Mouse (Mus musculus): ENCODE results near the gene LTO1.

The LTO1 gene

GRCm38 (mm10) chr7:144940003-144940571, 25.2 kb downstream of the LTO1 start:
- DNase-seq (ENCODE audit: low spot score): no peak

- DNase-seq (ENCODE audit: low spot score): no peak
Measured at GRCm38 (mm10) chr7:144940585-144940984, 25.7 kb downstream of the LTO1 start.

- DNase-seq (ENCODE audit: low spot score): peak; percentile 75
Measured at GRCm38 (mm10) chr7:144941242-144941831, 26.4 kb downstream of the LTO1 start.

GRCm38 (mm10) chr7:144942071-144942743, 27.3 kb downstream of the LTO1 start:
- no peak for DNase-seq (ENCODE audit: low spot score)

DNA sequence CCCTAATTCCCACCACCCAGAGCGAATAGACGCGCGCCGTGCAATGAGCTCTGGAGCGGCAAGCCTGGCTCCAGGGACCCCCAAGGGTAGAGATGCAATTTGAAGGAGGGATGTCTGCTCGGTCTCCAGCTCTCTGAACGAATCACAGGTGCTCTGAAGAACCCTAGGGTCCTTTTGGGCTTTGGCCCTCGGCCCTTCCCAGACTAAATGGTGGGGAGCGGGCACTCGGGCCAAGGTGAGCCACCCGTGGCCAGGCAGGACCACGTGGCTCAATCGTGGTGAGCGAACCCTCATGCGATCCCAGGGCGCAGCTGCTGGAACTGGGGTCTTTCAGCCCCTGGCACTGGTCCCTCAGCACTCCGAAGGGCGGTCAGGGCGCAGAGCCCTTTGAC, 27.8 kb downstream of the LTO1 start:
- no peak for DNase-seq (ENCODE audit: low spot score)

- peak; percentile 29 for DNase-seq (ENCODE audit: low spot score)
Measured at GRCm38 (mm10) chr7:144943254-144943653, 28.4 kb downstream of the LTO1 start.

GRCm38 (mm10) chr7:144958509-144959395, 43.9 kb downstream of the LTO1 start:
- DNase-seq (ENCODE audit: low spot score): no peak

- no peak for DNase-seq (ENCODE audit: low spot score)
Measured at GRCm38 (mm10) chr7:144963911-144964310, 49.0 kb downstream of the LTO1 start.

- no peak for DNase-seq (ENCODE audit: low spot score)
Measured at GRCm38 (mm10) chr7:144964316-144964715, 49.4 kb downstream of the LTO1 start.

DNA sequence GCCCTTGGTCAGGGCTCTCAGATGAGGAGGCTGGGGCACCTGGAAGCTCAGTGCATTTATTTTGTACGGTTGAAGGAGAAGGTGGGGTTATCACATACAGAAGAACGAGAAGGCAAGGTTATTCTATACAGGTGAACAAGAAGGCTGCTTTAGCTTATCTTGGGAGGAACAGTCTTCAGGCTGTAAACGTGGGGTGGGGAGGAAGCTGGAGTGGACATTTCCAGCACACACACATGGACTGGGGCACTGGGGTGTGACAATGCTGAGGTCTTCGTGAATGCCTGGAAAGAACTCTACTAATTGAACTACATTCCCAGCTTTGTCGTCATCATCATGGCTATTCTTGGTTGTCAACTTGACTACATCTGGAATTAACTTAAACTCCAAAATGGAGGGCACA, 51.0 kb downstream of the LTO1 start:
- DNase-seq (ENCODE audit: low spot score): no peak

DNA sequence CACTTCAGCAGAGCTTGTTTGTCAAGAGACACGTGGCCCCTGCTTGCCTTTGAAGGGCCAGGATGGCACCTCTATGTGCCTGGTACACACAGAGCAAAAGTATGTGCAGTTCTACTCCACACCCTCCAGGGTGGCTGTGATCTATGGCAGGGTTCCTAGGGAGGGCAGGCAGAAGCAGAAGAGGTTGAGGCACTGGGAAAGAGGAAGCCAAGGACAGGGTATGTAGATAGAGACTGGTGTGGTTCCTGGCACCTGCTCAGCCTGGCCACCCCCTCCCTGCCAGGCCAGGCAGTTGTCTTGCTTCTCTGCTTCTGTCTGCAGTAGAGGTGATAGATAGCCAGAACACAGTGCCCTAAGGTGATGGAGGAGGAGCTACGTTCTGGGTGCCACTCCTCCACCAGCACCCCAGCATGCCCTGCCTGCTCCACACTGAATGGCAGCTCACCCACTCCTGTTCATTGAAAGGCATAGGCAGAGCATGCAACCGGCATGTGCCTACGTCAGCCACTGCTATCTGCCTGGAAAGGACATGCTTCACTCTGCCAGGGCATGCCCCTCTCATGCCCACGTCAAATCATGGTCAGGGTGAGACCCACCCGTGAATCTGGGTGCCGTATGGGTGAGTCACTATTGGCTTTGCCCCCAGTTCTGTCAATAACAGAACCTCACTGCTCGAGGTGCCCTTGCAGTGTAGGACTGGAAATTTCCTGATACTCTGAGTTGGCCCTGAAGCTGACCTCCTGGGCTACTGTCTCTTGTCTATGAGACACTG, 56.3 kb downstream of the LTO1 start:
- DNase-seq (ENCODE audit: low spot score): no peak

DNA sequence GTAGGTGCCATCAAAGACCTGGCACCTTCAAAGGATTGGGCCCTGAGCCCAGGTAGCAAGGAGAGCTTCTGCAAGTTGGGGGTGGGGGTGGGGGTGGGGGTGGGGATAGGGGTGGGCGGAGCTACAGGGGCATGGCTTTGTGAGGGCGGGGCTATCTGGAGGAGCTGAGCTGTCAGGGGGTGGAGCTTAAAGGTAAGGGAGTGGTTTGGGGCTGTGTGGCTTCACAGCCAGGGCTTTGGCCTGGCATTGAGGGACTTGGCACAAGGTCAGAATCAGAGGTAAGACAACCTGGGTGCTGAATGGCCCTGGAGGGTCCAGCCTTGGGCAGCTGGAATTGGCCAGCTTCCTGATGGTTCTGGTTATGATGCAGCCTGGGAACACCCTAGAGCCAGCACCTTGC, 56.9 kb downstream of the LTO1 start:
- DNase-seq (ENCODE audit: low spot score): no peak

DNA sequence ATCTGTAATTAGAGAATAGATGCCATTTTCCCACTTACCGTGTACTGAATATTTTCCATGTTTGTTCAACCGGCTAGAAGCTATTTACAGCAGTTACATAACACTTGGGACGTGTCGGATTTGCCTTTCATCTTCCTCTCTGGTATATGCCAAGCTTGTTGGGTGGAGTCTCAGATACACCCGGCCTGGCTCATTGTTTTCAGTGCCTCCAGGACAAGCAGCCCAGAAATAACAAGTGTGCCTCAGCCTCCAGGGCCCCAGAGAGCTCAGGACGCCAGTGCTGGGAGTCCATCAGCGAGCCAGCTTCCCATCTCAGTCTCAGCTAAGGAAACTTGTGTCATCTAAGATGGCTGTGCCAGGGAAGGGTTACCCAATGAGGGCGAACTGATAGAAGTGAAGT, 58.6 kb downstream of the LTO1 start:
- DNase-seq (ENCODE audit: low spot score): no peak

DNA sequence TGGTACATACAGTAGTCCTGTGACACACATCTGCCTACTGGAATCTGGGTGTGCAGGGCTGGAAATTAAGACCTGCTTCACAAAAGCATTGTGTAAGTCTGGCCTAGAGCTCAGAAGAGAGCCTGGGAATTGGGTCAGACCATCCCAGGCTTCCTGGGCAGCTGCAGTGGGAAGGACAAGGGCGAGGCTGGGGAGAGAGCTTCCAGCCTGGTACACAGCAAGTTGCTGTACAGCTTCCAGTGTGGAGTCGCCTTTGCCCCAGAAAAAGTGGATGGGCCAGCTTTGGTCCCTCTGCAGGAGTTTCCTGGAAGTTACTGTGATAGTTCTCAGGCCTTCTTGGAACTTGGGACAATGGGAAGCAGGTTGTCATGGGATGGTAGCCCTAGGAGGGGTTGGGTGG, 62.2 kb downstream of the LTO1 start:
- DNase-seq (ENCODE audit: low spot score): no peak

GRCm38 (mm10) chr7:144979814-144980213, 64.9 kb downstream of the LTO1 start:
- DNase-seq (ENCODE audit: low spot score): no peak
